Mouse (Mus musculus) heart, adult 2 months (tissue): ENCODE measurements around the gene Rex1bd. TPM values are rescaled to one million over a fixed set of nuclear protein-coding genes. Genes with fewer than 3 reads are reported as not detected.

Source experiments
- DNase-seq, 2 experiments: peaks; one replicate each; pipeline ENCODE4 v3.0.0; 2021
- H3K27ac ChIP-seq: fragments of 200-600 bp; 2 replicates; pipeline ENCODE4 v1.8.1; 2022
- H3K27me3 ChIP-seq: fragments of 200-500 bp; 2 replicates; pipeline ENCODE4 v1.6.1; 2012; ENCODE audit warnings: mild to moderate bottlenecking, low read length, inconsistent platforms, mixed read lengths; ENCODE audit not compliant: control insufficient read depth, insufficient read depth
- H3K36me3 ChIP-seq: fragments of 200-500 bp; 2 replicates; pipeline ENCODE4 v1.6.1; 2012; ENCODE audit warnings: low read length, inconsistent platforms; ENCODE audit not compliant: control insufficient read depth, insufficient read depth
- H3K4me1 ChIP-seq: fragments of 200-500 bp; 2 replicates; pipeline ENCODE4 v1.6.1; 2011; ENCODE audit warnings: low read length; ENCODE audit not compliant: control insufficient read depth, insufficient read depth
- H3K4me3 ChIP-seq: fragments of 200-600 bp; 2 replicates; pipeline ENCODE4 v1.8.1; 2022
- H3K79me2 ChIP-seq: fragments of 200-500 bp; replicated peaks from 2 replicates; pipeline ENCODE4 v1.6.1; 2012; ENCODE audit warnings: mild to moderate bottlenecking, inconsistent platforms, low read length, moderate library complexity, mixed read lengths; ENCODE audit not compliant: control insufficient read depth, insufficient read depth
- H3K9ac ChIP-seq: fragments of 200-500 bp; 2 replicates; pipeline ENCODE4 v1.6.1; 2012; ENCODE audit warnings: low read depth, mild to moderate bottlenecking, control low read depth, inconsistent platforms, low read length, mixed read lengths
- CTCF ChIP-seq: fragments of 200-600 bp; IDR thresholded peaks from 2 replicates; pipeline ENCODE4 v1.8.1; 2022; ENCODE audit warnings: antibody characterized with exemption, mild to moderate bottlenecking, moderate library complexity
- EP300 ChIP-seq: fragments of 200-500 bp; IDR thresholded peaks from 2 replicates; pipeline ENCODE4 v1.6.1; 2011; ENCODE audit warnings: low read depth, low read length, control low read depth; ENCODE audit not compliant: insufficient read depth
- POLR2A ChIP-seq: fragments of 200-500 bp; IDR thresholded peaks from 2 replicates; pipeline ENCODE4 v1.6.1; 2011; ENCODE audit warnings: mild to moderate bottlenecking, low read depth, low read length, control low read depth; ENCODE audit not compliant: insufficient read depth
- WGBS: fragments of 180-500 bp; shearing (Covaris S2); methylation state at CpG from one replicate; pipeline ENCODE4 v1.1.7; 2018; 5-methylcytosine and 5-hydroxymethylcytosine counted together
- intact Hi-C: fragments of 180-260 bp; cut with DNase I; formaldehyde crosslinking; loops from one replicate; pipeline ENCODE4 v1.15.1; 2025
- polyA plus RNA-seq: library from polyadenylated mRNA; depleted of rRNA; stranded (reverse); fragments of >200 nt; gene quantifications from 2 replicates; pipeline ENCODE4 v1.2.3, GENCODE M21; 2012
- total RNA-seq, 2 experiments: library from RNA; stranded (reverse); gene quantifications; 2 replicates each; pipeline ENCODE4 v1.2.3; 2021

The Rex1bd gene
- total and polyA plus RNA-seq, 3 experiments: 111 to 145 (median 118) TPM

DNA sequence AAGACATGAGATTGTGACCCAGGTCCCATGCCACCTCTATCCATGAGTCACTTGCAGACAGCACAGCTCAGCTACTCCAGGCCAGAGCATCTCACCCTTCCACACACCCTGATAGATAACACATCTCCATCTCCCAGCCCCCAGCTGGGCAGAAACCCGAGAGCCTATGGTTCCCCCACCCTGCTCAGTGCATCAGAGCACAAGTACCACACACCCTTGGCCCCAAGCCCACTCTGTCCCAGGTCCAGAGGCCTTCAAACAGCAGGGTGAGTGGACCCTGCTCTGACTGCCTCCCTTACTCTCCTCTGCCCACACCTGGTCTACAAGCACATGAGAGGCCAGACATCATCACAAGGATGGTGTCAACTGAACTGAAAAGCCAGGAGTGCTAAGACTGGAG lies 38.6 kb downstream of the Rex1bd start:
- TF ChIP-seq EP300 (no peak), CTCF (no peak), POLR2A (no peak)
- no peak for DNase-seq
- H3K27ac ChIP-seq: peak overlapping the region; percentile 71; the same call in 1 of the 2 replicates
- H3K36me3 ChIP-seq: no peaks in the 10 kb centered on the region
- H3K4me1 ChIP-seq: peaks cover 37% of the 10 kb centered on the region
- 63% methylated on average over 1 of the region's 1 CpGs for WGBS
- intact Hi-C loops: no loop called here
- no peaks in the 10 kb centered on the region for H3K27me3 ChIP-seq
- no peak overlapping the region for H3K4me3 ChIP-seq
- no peaks in the 10 kb centered on the region; the same call in 1 of the 2 replicates for H3K79me2 ChIP-seq
- no peak overlapping the region for H3K9ac ChIP-seq

DNA sequence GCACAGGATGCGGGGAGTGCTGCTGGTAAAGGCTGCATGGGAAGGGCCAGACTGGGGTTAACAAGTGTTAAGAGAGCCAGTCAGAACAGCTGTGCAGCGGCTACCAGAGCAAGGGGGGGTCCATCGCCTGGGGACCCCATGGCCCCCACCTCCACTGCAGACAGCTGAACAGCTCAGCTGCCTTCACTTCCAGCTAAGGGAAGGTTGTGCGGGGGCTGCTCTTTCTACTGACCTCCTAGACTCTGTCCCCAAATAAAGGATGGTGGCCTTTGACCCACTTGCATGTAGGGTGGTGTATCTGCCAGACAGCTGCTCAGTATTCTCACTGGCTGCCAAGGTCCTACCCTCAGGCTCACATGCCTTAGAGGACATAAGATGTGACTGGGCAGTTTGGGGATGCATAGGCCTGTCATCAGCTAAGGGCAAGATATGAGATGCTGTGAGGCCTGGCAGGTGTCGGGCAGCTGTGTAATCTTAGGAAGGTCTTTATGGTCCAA lies 39.3 kb downstream of the Rex1bd start:
- peak overlapping the region; percentile 27; the same call in 1 of the 2 replicates for H3K4me3 ChIP-seq
- H3K27ac ChIP-seq: peak overlapping the region; percentile 71
- 31% methylated on average over 5 of the region's 5 CpGs for WGBS
- no peak overlapping the region for H3K9ac ChIP-seq
- TF ChIP-seq POLR2A (no peak), CTCF (no peak), EP300 (no peak)
- H3K27me3 ChIP-seq: no peaks in the 10 kb centered on the region
- peak; percentile 48 to 58 for DNase-seq
- no peaks in the 10 kb centered on the region; the same call in 1 of the 2 replicates for H3K79me2 ChIP-seq
- intact Hi-C loops: no loop called here
- H3K36me3 ChIP-seq: no peaks in the 10 kb centered on the region
- peaks cover 39% of the 10 kb centered on the region for H3K4me1 ChIP-seq

DNA sequence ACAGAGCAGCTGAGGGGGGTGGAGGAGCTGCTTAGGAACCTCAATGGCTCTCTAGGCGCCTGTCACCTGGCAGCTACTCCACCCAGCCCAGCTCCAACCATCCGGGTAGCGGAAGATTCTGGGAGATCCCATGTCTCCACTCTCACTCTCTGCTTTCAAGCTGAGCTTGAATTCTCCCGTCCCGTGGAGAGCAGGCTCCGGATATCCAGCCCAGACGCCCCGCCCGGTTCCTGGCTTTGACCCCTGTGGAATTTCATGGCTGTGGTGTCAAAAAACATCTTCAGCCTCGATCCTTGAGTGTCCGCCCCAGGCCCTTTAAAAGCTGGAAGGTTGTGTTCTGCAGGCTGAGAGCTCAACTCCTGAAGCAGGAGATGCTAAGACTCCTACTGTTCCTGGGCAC lies 39.8 kb downstream of the Rex1bd start:
- Histone ChIP-seq H3K27ac (peak overlapping the region; percentile 71), H3K9ac (peak overlapping the region; percentile 9; the same call in 1 of the 2 replicates), H3K4me3 (peak overlapping the region; percentile 27; the same call in 1 of the 2 replicates), H3K79me2 (no peaks in the 10 kb centered on the region; the same call in 1 of the 2 replicates), H3K4me1 (peaks cover 39% of the 10 kb centered on the region), H3K36me3 (no peaks in the 10 kb centered on the region), H3K27me3 (no peaks in the 10 kb centered on the region)
- TF ChIP-seq POLR2A (no peak), EP300 (no peak)
- 27% methylated on average over 11 of the region's 11 CpGs for WGBS
- intact Hi-C loops: no loop called here
- DNase-seq: peak; percentile 78 to 80

DNA sequence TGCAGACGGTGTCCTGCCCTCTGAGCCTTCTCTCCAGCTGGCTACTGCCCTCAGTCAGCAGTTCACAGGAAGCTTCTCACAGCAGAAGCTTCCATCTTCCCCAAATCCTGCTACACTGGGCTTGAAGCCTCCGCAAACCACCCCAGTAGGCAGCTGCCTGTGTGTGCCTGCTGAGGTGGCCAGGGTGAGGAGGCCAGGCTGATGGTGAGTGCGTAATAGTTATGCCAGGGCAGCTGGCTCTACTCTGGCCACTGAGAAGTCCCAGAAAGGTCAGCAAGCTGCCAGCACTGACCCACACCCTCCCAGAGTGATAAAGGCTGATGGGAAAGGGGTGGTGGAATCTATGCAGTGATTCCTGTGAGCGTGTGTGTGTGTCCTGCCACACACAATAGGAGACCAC lies 40.2 kb downstream of the Rex1bd start:
- H3K4me1 ChIP-seq: peaks cover 39% of the 10 kb centered on the region
- no peaks in the 10 kb centered on the region for H3K36me3 ChIP-seq
- no peak for DNase-seq
- H3K79me2 ChIP-seq: no peaks in the 10 kb centered on the region; the same call in 1 of the 2 replicates
- intact Hi-C loops: no loop called here
- H3K9ac ChIP-seq: peak overlapping the region; percentile 9; the same call in 1 of the 2 replicates
- peak overlapping the region; percentile 27; the same call in 1 of the 2 replicates for H3K4me3 ChIP-seq
- H3K27ac ChIP-seq: peak overlapping the region; percentile 71
- no peaks in the 10 kb centered on the region for H3K27me3 ChIP-seq
- WGBS: 36% methylated on average over 4 of the region's 4 CpGs
- no peak for TF ChIP-seq POLR2A
- no peak for TF ChIP-seq EP300
- no peak for TF ChIP-seq CTCF

DNA sequence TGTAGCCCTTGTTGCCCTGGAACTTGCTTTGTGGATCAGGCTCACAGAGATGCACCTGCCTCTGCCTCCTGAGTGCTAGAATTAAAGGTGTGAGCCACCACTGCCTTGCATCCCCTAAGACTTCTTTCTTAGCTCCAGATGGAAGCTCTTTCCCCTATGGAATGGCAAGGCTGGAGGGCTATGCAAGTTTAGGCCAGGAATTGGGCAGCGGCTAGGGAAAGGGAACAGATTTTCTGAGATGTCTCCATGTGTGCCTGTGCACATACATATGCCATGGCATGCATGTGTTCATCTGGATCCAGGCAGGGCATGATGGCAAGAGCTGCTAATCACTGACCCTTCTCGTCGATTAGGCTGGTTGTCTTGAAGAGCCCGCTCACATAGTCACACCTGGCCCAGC lies 40.9 kb downstream of the Rex1bd start:
- H3K36me3 ChIP-seq: no peaks in the 10 kb centered on the region
- H3K4me1 ChIP-seq: peaks cover 39% of the 10 kb centered on the region
- no peak overlapping the region for H3K4me3 ChIP-seq
- TF ChIP-seq EP300: no peak
- no peak for TF ChIP-seq CTCF
- TF ChIP-seq POLR2A: no peak
- H3K9ac ChIP-seq: no peak overlapping the region
- H3K79me2 ChIP-seq: no peaks in the 10 kb centered on the region; the same call in 1 of the 2 replicates
- H3K27me3 ChIP-seq: no peaks in the 10 kb centered on the region
- H3K27ac ChIP-seq: peak overlapping the region; percentile 71; the same call in 1 of the 2 replicates
- 97% methylated on average over 4 of the region's 4 CpGs for WGBS
- no peak for DNase-seq
- intact Hi-C loops: no loop called here

DNA sequence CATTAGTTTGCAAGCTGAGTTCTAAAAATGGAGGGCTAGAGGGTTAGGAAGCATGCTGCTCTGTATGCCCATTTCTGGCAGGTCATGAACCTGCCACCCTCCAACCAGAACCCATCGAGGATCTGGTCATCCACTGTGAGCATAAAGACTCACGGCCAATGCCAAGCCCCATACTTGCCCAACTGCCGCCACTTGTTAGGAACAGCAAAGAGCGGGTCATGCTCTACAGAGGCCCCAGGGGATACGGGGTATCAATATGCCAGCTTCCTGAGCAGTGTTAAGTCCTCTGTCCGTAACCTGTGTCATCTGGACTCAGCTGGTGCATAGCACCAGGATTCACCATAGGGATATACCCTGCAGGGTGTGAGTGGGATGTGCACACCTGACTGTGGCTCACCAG lies 42.4 kb downstream of the Rex1bd start:
- no peak overlapping the region for H3K9ac ChIP-seq
- no peak overlapping the region for H3K4me3 ChIP-seq
- H3K27ac ChIP-seq: no peak overlapping the region
- intact Hi-C loops: no loop called here
- H3K4me1 ChIP-seq: peaks cover 35% of the 10 kb centered on the region
- DNase-seq: no peak
- 93% methylated on average over 6 of the region's 6 CpGs for WGBS
- H3K79me2 ChIP-seq: no peaks in the 10 kb centered on the region; the same call in 1 of the 2 replicates
- TF ChIP-seq POLR2A (no peak), EP300 (no peak), CTCF (no peak)
- no peaks in the 10 kb centered on the region for H3K36me3 ChIP-seq
- no peaks in the 10 kb centered on the region for H3K27me3 ChIP-seq
